Mouse (Mus musculus) midbrain, embryonic 13.5 days (tissue): Measurements from ENCODE around the gene Rxylt1. TPM values are rescaled to one million over a fixed set of nuclear protein-coding genes. Genes with fewer than 3 reads are reported as not detected.

Source experiments
- ATAC-seq: fragments of 200-750 bp; cut with Nextera tagmentation; 2 replicates; pipeline ENCODE4 v1.8.0; 2017; ENCODE audit warnings: mild to moderate bottlenecking, moderate TSS enrichment, moderate library complexity
- H3K27ac ChIP-seq: fragments of 300-500 bp; sonication (generic); 2 replicates; pipeline ENCODE4 v1.5.1; 2015; ENCODE audit warnings: inconsistent platforms, mild to moderate bottlenecking, moderate library complexity
- H3K27me3 ChIP-seq: fragments of 300-500 bp; sonication (generic); 2 replicates; pipeline ENCODE4 v1.6.1; 2015; ENCODE audit warnings: mild to moderate bottlenecking, inconsistent platforms
- H3K36me3 ChIP-seq: fragments of 300-500 bp; sonication (generic); 2 replicates; pipeline ENCODE4 v1.6.1; 2015; ENCODE audit warnings: mild to moderate bottlenecking, inconsistent platforms
- H3K4me1 ChIP-seq: fragments of 300-500 bp; sonication (generic); replicated peaks from 2 replicates; pipeline ENCODE4 v1.6.1; 2015; ENCODE audit warnings: inconsistent platforms
- H3K4me2 ChIP-seq: fragments of 300-500 bp; sonication (generic); replicated peaks from 2 replicates; pipeline ENCODE4 v1.6.1; 2015; ENCODE audit warnings: moderate library complexity, mild to moderate bottlenecking, inconsistent platforms
- H3K4me3 ChIP-seq: fragments of 300-500 bp; sonication (generic); replicated peaks from 2 replicates; pipeline ENCODE4 v1.5.1; 2015; ENCODE audit warnings: mild to moderate bottlenecking, inconsistent platforms
- H3K9ac ChIP-seq: fragments of 300-500 bp; sonication (generic); replicated peaks from 2 replicates; pipeline ENCODE4 v1.6.1; 2015; ENCODE audit warnings: mild to moderate bottlenecking, inconsistent platforms
- H3K9me3 ChIP-seq: fragments of 300-500 bp; sonication (generic); 2 replicates; pipeline ENCODE4 v1.6.1; 2016; ENCODE audit warnings: mild to moderate bottlenecking, inconsistent platforms
- WGBS: fragments of 180-500 bp; shearing (Covaris S2); methylation state at CpG from one replicate; pipeline ENCODE4 v1.1.7; 2015; 5-methylcytosine and 5-hydroxymethylcytosine counted together
- polyA plus RNA-seq: library from polyadenylated mRNA; unstranded; fragments of >200 nt; fragmentation: Nextera tagmentation; extraction: Ambion mirVana; gene quantifications from 2 replicates; pipeline ENCODE4 v1.2.1, GENCODE M21; 2015

The Rxylt1 gene
- polyA plus RNA-seq: 30.7 and 32.1 TPM in 2 replicates

DNA sequence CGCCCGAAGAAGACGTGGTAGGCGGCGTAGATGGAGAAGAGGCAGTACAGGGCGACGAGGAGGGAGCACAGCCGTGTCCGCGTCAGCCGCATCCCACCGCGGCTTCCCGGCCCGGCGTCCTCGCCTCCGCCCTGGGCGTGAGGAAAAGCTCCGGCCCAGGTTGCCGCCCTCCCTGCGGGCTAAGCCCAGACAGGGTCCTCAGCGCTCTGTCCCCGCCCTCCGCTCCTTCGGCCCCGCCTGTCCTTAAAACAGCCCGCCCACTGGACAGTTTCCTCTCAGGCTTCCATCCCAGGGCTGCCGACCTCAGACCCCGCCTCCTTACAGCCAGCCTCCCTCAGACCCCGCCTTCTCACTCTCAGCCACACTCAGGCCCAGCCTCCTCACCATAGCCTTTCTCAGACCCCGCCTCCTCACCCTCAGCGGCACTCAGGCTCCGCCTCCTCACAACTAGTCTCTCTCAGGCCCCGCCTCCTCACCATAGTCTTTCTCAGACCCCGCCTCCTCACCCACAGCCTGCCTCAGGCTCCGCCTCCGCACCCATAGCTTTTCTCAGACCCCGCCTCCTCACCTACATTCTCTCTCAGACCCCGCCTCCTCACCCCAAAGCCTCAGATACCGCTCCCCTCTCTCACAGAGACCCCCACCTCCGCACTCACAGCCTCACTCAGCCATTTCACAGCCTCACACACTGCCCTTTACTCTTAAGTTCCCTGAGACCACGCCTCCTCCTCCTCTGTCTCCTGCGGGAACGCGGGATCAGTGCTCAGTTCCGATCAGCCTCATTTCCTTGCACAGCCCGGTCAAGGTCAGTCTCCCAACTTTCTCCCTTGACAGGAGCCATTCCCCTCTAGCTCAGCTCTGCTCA is at the start of gene Rxylt1:
Rxylt1 (minus strand) TSS at position 392 of the 865 bp plus-strand sequence.
- peak within 1 kb of the TSS; percentile 74 for H3K4me3 ChIP-seq

DNA sequence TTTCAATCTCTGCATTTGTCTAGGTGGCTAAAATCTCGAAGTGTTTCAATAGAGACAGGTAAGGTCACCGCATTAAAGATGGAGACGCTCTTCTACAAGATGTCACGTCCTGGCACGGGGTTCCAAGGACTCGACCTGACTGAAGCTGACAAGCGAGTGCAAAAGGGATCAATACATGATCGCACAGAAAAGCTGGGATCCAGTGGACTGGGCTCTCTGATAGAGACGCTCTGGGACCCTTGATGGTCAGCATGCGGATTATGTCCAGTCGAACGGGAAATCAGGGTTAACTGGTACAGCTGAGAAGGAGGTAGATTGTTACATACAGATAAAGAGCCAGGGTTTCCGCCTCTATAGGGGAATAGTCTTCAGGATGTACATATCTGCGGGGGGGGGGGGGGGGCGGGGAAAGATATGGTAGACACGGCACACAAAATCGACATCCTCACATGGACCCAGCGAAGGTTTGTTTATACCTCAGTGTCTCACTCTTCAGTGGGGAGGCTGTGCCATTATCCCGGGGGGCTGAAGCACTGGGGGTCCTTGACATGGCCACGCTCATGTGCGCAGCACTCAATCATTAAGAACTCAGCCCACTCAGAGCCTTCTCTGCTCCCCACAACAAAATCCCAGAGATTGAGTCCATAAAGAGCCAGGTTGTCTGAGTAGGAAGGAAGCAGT is 24.3 kb upstream of the Rxylt1 start:
- Histone ChIP-seq H3K4me3 (peak overlapping the region; percentile 38), H3K4me2 (peak overlapping the region; percentile 62), H3K27me3 (peaks cover 7% of the 10 kb centered on the region), H3K4me1 (peaks cover 5% of the 10 kb centered on the region), H3K36me3 (no peaks in the 10 kb centered on the region), H3K9ac (peak overlapping the region; percentile 42), H3K27ac (no peak overlapping the region), H3K9me3 (no peaks in the 10 kb centered on the region)
- peak; percentile 50 for ATAC-seq
- 46% methylated on average over 21 of the region's 21 CpGs for WGBS

More for the DNA sequence above, at the start of gene Rxylt1:
- H3K27ac ChIP-seq: peak within 1 kb of the TSS; percentile 89
- WGBS: 2% methylated on average over 30 of the region's 48 CpGs
- no peaks in the 10 kb centered on the region for H3K9me3 ChIP-seq
- H3K27me3 ChIP-seq: no peaks in the 10 kb centered on the region
- H3K36me3 ChIP-seq: no peaks in the 10 kb centered on the region
- H3K4me1 ChIP-seq: peaks cover 12% of the 10 kb centered on the region
- H3K4me2 ChIP-seq: peak within 1 kb of the TSS; percentile 79
- H3K9ac ChIP-seq: peak within 1 kb of the TSS; percentile 90
- ATAC-seq: peak; percentile 98

DNA sequence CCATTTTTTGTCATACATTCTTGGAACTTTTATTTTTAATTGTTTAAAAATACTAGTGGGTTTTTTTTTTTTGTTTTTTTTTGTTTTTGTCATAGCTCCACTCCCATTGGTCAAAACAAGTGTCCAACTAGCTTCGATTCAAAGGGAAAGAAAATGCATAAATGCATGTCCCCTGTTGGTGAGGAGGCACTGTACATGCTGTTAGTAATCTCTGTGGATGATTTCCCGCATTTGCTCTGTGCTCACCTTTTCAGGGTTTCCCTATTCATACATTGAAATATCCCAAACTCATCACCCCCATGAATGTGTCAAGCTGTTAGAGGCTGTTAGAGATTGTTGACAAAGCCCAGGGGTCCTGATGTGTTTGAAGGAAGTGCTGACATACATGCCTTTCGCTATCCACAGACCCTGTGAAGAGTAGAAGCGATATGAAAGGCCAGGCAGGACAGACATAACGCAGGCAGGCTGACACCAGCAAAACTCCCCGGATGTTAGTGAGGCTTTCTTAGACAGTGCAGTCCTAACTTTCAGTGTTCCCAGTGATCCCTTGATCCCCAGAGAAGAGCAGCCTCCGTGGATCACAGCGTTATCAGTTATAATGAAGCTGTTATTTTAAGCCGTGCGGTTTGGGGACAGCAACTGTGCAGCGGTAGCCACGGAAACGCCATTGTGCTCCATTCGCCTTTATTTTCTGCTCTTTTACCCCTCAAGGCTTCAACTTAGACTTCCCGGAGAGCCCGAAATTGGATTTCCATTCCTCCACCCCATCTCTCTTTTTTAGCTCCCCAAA is 23.5 kb upstream of the Rxylt1 start:
- peak; percentile 83 for ATAC-seq
- no peaks in the 10 kb centered on the region for H3K36me3 ChIP-seq
- H3K9me3 ChIP-seq: no peaks in the 10 kb centered on the region
- peaks cover 5% of the 10 kb centered on the region for H3K4me1 ChIP-seq
- peak overlapping the region; percentile 62 for H3K4me2 ChIP-seq
- H3K4me3 ChIP-seq: peak overlapping the region; percentile 38
- H3K27ac ChIP-seq: peak overlapping the region; percentile 49; the same call in 1 of the 2 replicates
- WGBS: 14% methylated on average over 16 of the region's 16 CpGs
- H3K9ac ChIP-seq: peak overlapping the region; percentile 42
- peaks cover 7% of the 10 kb centered on the region for H3K27me3 ChIP-seq

DNA sequence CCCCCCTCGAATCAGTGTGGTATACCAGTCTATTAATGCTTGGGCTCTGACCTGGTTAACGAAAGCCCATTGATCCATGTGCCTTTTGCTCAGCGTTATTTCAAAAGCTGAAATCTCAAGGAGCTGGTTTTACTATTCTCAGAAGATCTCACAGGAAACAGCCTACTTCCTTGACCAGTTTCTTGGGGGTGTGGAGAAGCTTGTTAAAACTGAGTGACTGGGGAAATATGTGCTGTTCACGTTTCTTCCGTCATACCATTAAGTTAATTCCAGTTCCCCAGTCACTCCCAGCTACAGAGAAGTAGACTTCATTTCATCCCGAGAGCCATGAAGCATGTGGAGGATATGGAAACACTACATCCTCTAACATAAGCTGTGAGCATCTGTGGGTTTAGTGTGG is 22.3 kb upstream of the Rxylt1 start:
- 77% methylated on average over 6 of the region's 6 CpGs for WGBS
- Histone ChIP-seq H3K36me3 (no peaks in the 10 kb centered on the region), H3K4me1 (peaks cover 5% of the 10 kb centered on the region), H3K27ac (no peak overlapping the region), H3K4me3 (no peak overlapping the region), H3K9ac (no peak overlapping the region), H3K27me3 (peaks cover 7% of the 10 kb centered on the region), H3K4me2 (no peak overlapping the region), H3K9me3 (no peaks in the 10 kb centered on the region)
- ATAC-seq: no peak

DNA sequence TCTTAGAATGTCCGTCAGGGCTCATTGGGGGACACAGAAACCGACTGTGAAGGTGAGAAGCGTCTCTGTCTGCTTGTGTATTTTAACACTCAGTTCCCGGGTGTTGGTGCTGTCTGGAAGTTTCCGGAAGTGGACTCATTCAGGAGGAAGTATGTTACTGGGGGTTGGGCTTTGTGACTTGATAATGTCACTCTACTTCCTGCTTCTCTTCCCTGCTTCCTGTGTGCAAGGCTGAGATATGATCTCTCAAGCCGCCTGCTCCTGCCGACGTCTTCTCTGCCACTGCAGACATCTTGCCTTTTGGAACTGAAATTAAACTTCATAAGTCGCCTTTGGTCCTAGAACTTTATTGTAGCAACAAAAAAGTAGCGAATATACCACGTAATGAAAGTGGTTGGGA is 19.5 kb upstream of the Rxylt1 start:
- ATAC-seq: no peak
- 92% methylated on average over 11 of the region's 11 CpGs for WGBS
- Histone ChIP-seq H3K27ac (no peak overlapping the region), H3K9ac (no peak overlapping the region), H3K9me3 (no peaks in the 10 kb centered on the region), H3K4me1 (peaks cover 5% of the 10 kb centered on the region), H3K36me3 (no peaks in the 10 kb centered on the region), H3K27me3 (peaks cover 5% of the 10 kb centered on the region), H3K4me2 (no peak overlapping the region), H3K4me3 (no peak overlapping the region)

DNA sequence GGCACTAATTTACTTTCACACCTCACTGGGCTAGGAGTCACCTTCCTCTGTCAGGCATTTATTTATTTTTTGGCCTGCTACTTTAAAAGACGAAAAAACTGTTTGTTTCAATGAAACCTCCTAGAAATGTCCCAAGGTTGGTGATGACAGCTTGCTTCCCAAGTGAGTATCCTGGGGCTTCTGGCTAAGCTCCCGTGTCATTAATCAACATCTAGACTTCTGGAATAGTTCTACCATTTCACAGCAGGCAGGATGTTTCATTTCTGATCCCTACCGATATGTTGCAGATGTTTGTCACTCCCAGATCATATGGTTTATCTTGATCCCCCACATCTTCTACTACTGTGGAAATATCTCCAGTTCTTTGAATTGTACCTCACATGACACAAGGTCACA is 9.5 kb upstream of the Rxylt1 start:
- H3K27ac ChIP-seq: no peak overlapping the region
- no peak for ATAC-seq
- 84% methylated on average over 3 of the region's 3 CpGs for WGBS

DNA sequence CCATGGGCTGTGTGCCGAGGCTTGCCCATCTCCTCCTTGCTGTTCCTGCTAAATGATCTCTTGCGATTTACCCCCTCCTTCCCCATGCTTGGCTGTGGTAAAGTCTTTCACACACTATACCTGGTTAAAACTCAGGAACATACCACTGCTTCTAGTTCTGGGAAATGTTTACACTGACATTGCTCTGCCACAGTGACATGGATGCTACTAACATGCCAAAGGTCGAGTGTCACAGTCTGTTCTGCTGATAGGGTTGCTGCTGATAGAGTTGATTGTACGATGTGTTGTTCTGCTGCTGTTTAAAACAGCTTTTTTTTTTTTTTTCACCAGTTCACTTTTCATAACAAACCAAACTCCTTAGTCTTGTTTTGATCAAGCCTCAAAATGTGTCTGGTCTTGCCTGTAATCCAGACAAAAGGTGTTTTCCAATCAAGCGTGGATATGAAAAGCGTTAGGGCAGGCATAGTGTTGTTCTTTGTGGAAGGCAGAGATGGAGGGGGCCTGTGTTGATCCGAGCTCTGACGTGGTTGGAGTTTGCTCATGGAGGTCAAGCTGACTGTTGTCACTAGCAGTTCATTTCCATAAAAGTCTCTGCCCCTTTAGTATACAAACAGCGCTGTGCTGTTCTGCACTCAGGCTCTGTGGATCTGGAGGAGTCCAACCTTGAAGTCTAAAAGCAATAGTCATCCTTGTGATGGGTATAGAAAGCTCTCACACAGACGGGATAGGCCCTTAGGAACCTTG is 8.9 kb upstream of the Rxylt1 start:
- no peak overlapping the region for H3K27ac ChIP-seq

More for the DNA sequence above, 9.5 kb upstream of the Rxylt1 start:
- no peaks in the 10 kb centered on the region for H3K9me3 ChIP-seq
- no peak overlapping the region for H3K4me3 ChIP-seq
- no peaks in the 10 kb centered on the region for H3K4me1 ChIP-seq
- 0 out of 2 replicates have a peak, but pooled peaks cover 8% of the 10 kb centered on the region for H3K27me3 ChIP-seq
- H3K9ac ChIP-seq: no peak overlapping the region
- H3K36me3 ChIP-seq: no peaks in the 10 kb centered on the region
- H3K4me2 ChIP-seq: no peak overlapping the region

DNA sequence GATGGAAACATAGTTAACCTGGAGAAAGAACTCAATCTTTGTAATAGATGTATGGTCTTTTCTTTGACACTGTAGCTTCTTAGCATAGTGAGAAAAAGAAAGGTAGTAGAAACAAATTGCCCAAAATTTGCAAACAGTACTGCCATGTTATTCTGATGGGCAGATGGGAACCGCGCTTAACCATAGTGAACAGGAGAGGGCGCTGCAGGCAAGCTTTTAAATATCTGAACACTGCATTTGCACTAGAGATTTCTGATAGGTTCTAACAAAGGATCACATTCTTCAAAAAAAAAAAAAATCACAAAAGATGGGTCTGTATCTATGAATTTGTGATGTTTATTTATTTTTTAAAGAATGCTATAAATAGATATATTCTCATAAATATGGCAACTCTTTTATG is 8.2 kb upstream of the Rxylt1 start:
- Histone ChIP-seq H3K4me3 (no peak overlapping the region), H3K4me2 (no peak overlapping the region), H3K36me3 (no peaks in the 10 kb centered on the region), H3K9ac (no peak overlapping the region), H3K4me1 (no peaks in the 10 kb centered on the region), H3K27ac (no peak overlapping the region), H3K27me3 (0 out of 2 replicates have a peak, but pooled peaks cover 8% of the 10 kb centered on the region), H3K9me3 (no peaks in the 10 kb centered on the region)
- ATAC-seq: 0 out of 2 replicates have a peak, but pooled peaks have one; percentile 40
- WGBS: 2% methylated on average over 3 of the region's 3 CpGs

More for the DNA sequence above, 8.9 kb upstream of the Rxylt1 start:
- H3K4me3 ChIP-seq: no peak overlapping the region
- H3K9ac ChIP-seq: no peak overlapping the region
- no peaks in the 10 kb centered on the region for H3K4me1 ChIP-seq
- ATAC-seq: no peak
- H3K27me3 ChIP-seq: 0 out of 2 replicates have a peak, but pooled peaks cover 8% of the 10 kb centered on the region
- 65% methylated on average over 10 of the region's 10 CpGs for WGBS
- no peak overlapping the region for H3K4me2 ChIP-seq
- H3K9me3 ChIP-seq: no peaks in the 10 kb centered on the region
- no peaks in the 10 kb centered on the region for H3K36me3 ChIP-seq

DNA sequence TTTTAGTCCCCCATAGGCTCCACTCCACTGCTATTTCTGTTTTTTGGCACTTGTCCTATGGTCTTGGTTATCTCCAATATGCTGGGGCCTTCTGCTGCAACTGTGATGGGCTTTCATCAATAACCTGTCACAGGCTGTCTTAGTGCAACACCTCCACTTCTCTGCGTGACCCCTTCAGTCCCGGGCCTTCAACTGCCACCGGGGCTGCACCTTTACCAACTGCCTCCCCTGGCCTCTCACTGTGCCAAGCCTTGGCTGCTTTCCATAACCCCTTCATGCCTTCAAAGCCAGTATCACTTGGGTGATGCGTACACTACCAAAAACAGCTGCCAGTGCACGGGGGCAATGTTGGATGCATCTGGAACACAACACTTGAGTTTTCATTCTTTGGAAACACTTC is 5.5 kb upstream of the Rxylt1 start:
- 86% methylated on average over 5 of the region's 5 CpGs for WGBS
- Histone ChIP-seq H3K9ac (no peak overlapping the region), H3K27ac (no peak overlapping the region), H3K4me3 (no peak overlapping the region), H3K4me1 (no peaks in the 10 kb centered on the region), H3K27me3 (0 out of 2 replicates have a peak, but pooled peaks cover 8% of the 10 kb centered on the region), H3K36me3 (no peaks in the 10 kb centered on the region), H3K4me2 (no peak overlapping the region), H3K9me3 (no peaks in the 10 kb centered on the region)
- ATAC-seq: no peak

DNA sequence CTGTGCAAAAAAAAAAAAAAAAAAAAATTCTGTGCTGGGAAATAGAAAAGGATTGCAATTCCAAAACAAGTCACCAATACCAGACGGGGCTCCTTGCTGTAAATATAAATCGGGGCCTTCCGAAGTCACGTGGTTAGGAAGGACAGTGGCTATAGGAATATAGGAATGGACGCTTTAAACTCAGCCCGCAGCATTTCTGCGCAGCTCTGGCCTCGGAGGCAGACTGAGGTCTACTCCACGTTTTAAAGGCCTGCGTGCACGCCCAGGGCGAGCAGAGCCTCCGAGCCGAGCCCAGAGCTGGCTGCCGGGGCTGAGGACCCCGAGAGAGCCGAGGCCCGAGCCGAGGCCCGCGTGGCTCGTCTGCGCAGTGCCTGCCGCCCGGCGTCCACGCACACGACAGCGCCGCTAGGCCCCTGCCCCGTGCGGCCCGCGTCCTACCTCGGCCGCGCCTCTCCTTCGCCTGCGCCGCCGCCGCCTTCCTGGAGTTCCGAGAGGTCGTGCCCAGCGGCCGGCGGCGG is 650 bp downstream of the Rxylt1 start:
- H3K36me3 ChIP-seq: peaks cover 2% of the 10 kb centered on the region; the same call in 1 of the 2 replicates
- H3K4me3 ChIP-seq: peak overlapping the region; percentile 74
- H3K4me1 ChIP-seq: peaks cover 12% of the 10 kb centered on the region
- H3K9ac ChIP-seq: peak overlapping the region; percentile 90
- H3K27me3 ChIP-seq: no peaks in the 10 kb centered on the region
- H3K9me3 ChIP-seq: no peaks in the 10 kb centered on the region
- ATAC-seq: peak; percentile 87
- peak overlapping the region; percentile 89 for H3K27ac ChIP-seq
- WGBS: under 1% methylated on average over 47 of the region's 48 CpGs
- peak overlapping the region; percentile 79 for H3K4me2 ChIP-seq

DNA sequence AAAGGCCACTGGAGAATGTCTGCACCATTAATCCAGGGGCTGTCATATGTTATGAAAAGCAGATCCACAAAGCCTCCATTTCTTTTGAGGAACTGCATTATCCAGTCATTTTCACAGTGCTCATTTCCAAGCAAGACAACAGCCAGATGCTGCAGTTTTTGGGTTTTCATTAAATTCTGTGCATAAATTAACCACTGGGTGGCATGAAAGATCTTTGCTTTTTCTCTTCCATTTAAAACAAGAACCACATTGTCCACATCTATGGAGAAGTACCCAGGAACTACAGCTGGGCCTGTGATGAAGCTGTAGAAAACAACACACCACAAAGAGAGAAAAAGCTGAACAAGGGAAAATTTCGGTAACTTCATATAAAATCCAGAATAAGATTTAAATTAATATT is 6.7 kb downstream of the Rxylt1 start:
- peaks cover 12% of the 10 kb centered on the region for H3K9me3 ChIP-seq
- ATAC-seq: no peak
- H3K4me2 ChIP-seq: no peak overlapping the region
- WGBS: 96% methylated on average over 1 of the region's 1 CpGs
- no peak overlapping the region for H3K9ac ChIP-seq
- no peak overlapping the region for H3K27ac ChIP-seq
- no peaks in the 10 kb centered on the region for H3K27me3 ChIP-seq
- H3K4me3 ChIP-seq: no peak overlapping the region
- H3K36me3 ChIP-seq: peaks cover 32% of the 10 kb centered on the region
- H3K4me1 ChIP-seq: peaks cover 3% of the 10 kb centered on the region; the same call in 1 of the 2 replicates
